Mouse (Mus musculus) heart, adult 8-10 months (tissue): ENCODE measurements around the gene Msl1. TPM values are rescaled to one million over a fixed set of nuclear protein-coding genes. Genes with fewer than 3 reads are reported as not detected.

ENCODE experiments used
- DNase-seq: peaks from one replicate; pipeline ENCODE4 v3.0.0; 2022; ENCODE audit warnings: low spot score
- total RNA-seq, 4 experiments: library from RNA; stranded (reverse); gene quantifications; 2 replicates each; pipeline ENCODE4 v1.2.4; 2022

Gene Msl1
- total RNA-seq, 4 experiments from 2014 or later = 72.1 to 84.3 (median 78.7) TPM

GRCm38 (mm10) chr11:98839402-98839801, 44.1 kb downstream of the Msl1 start:
- no peak for DNase-seq

DNA sequence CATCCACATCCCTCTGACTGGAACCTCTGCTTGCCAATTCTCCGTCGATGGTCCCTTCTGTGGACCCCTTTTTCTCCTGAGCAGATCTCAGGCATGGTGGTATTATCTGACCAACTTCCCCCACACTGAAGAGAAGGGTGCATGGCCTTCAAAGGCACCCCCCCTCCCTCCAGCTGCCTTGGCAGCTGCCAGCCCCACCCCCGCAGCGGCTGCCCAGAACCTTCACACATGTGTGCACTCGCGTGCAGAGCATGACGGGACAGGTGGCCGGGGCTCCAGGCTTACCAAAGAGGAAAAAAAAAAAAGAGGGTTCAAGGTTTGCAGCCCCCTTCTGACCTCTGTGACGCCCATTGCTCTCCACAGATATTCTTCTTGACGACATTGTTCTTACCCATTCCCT, 44.6 kb downstream of the Msl1 start:
- DNase-seq = no peak

DNA sequence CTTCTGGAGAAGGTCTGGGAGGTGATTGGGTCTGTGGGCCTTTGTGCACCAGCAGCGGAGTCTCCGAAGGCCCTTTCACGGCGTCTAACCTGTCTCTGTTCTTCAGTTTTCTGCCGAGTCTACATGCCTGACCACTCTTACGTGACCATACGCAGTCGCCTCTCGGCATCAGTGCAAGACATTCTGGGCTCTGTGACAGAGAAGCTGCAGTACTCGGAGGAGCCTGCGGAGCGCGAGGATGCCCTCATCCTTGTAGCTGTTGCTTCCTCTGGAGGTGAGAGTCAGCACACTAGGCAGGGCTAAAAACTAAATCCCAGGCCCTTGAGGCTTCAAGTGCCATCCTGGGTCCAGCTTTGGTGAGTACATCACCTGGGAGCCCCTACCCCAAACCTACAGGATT, 50.7 kb downstream of the Msl1 start:
- no peak for DNase-seq

DNA sequence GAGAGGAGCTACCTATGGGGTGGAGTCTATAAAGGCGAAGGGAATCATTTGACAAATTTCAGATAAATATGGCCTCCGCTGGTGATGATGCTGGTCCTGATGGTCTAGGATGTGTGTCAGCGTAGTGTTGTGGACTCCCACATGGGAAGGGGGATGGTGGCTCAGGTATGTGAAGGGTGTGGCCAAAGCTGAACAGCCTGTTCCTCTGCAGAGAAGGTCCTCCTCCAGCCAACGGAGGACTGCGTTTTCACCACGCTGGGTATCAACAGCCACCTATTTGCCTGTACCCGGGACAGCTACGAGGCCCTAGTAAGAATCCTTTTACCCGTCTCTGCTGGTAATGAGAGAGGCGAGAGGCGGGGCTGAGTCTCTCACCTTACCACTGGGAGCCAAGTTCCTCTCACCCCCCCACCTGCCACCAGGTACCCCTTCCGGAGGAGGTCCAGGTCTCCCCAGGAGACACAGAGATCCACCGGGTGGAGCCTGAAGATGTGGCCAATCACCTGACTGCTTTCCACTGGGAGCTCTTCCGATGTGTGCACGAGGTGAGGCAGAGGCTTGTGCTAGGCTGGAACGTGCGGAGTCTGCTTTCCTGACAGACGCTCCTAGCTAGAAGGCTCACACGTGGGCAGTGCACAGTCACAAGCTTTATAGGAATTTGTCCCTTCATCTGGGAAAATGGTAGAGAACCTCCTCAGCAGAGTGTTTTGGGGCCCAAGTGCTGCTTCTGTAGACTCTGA, 51.7 kb downstream of the Msl1 start:
- DNase-seq = no peak

DNA sequence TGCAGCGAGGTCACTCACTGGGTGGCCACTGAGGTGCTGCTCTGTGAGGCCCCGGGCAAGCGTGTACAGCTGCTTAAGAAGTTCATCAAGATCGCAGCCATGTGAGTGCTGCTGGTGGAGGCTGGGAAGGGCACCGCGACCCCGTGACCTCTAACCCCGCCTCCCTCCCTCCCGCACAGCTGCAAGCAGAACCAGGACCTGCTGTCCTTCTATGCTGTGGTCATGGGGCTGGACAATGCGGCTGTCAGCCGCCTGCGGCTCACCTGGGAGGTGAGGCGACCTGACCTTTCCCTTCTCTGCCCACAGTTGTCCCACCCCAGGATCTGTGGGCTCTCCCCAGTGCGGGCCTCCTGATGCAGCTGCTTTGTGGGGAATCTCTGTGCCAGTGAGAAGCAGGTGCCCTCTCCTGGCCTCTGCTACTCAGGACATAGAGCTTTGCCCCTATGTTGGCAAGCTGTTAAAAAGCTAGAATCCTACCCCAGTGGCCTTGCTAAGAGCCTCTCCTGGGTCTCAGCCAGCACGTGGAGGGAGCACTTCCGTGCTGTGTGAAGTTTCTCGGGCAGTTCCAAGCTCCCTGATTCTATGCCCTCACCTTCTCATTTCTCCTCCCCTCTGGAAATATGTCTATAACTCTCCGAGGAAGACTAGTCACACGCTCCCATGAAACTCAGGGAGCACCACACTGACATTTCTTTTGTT, 54.0 kb downstream of the Msl1 start:
- DNase-seq = no peak

- DNase-seq = no peak
Observed at GRCm38 (mm10) chr11:98850100-98851093, 55.1 kb downstream of the Msl1 start.

- DNase-seq = no peak
Observed at GRCm38 (mm10) chr11:98854116-98854515, 58.8 kb downstream of the Msl1 start.

DNA sequence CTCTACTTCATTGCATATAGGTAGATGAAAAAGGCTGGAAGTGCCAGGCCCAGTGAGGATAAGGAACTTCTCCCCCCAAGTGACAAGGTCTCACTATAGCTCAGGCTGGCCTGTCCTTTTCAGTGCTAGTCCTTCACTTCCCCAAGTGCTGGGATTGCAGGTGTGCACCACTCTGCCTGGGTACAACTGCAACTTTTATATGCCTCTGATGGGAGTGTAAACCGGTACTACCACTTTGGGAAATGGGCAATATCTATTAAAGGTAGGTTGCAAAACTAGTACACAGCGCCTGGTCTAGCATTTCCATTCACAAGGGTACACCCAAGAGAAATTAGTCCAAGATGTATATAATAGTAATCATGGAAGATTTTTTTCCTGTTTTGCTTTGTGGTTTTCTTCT, 59.3 kb downstream of the Msl1 start:
- DNase-seq = no peak

Other genes with a start within 250 kb of the Msl1 start
- 1 to 10 TPM in 2 of 4 experiments, under 1 TPM in 2; 0.47 to 1.3 (median 0.86) TPM for gene Ikzf3, start 249.5 kb upstream of the Msl1 start, total RNA-seq
- not detected for gene Zpbp2, start 244.4 kb upstream of the Msl1 start, total RNA-seq
- gene Ormdl3, start 208.1 kb upstream of the Msl1 start, total RNA-seq = 10 to 100 TPM; 39.7 to 46.4 (median 43.1) TPM
- not detected for gene Lrrc3c, start 197.2 kb upstream of the Msl1 start, total RNA-seq
- 10 to 100 TPM in 1 of 4 experiments, 1 to 10 TPM in 3; 4.8 to 12.3 (median 7.9) TPM for gene Gm12355, start 169.9 kb upstream of the Msl1 start, total RNA-seq
- gene Gsdma3, start 169.2 kb upstream of the Msl1 start, total RNA-seq = 1 to 10 TPM; 1.6 to 3.4 (median 2.8) TPM
- gene Gsdma2, start 148.8 kb upstream of the Msl1 start, total RNA-seq = under 1 TPM in 1 of 4 experiments, not detected in 3; 0.25 TPM
- gene Gsdma, start 131.2 kb upstream of the Msl1 start, total RNA-seq = under 1 TPM in 2 of 4 experiments, not detected in 2; 0.14 to 0.16 TPM
- gene Psmd3, start 113.0 kb upstream of the Msl1 start, total RNA-seq = 100 to 1,000 TPM in 1 of 4 experiments, 10 to 100 TPM in 3; 95.0 to 106 (median 99.1) TPM
- gene Csf3, start 94.3 kb upstream of the Msl1 start, total RNA-seq = not detected
- 10 to 100 TPM; 44.4 to 49.9 (median 46.8) TPM for gene Med24, start 66.1 kb upstream of the Msl1 start, total RNA-seq
- 10 to 100 TPM; 92.5 to 98.4 (median 95.1) TPM for gene Thra, start 54.9 kb upstream of the Msl1 start, total RNA-seq
- 100 to 1,000 TPM in 2 of 4 experiments, 10 to 100 TPM in 2; 81.4 to 121 (median 101) TPM for gene Nr1d1, start 20.2 kb upstream of the Msl1 start, total RNA-seq
- gene Casc3, start 9.4 kb downstream of the Msl1 start, total RNA-seq = 10 to 100 TPM; 16.0 to 20.9 (median 17.8) TPM
- gene Rapgefl1, start 41.3 kb downstream of the Msl1 start, total RNA-seq = 1 to 10 TPM in 1 of 4 experiments, under 1 TPM in 3; 0.38 to 1.1 (median 0.76) TPM
- gene Wipf2, start 68.1 kb downstream of the Msl1 start, total RNA-seq = 10 to 100 TPM in 3 of 4 experiments, 1 to 10 TPM in 1; 9.4 to 12.6 (median 11.5) TPM
- gene Cdc6, start 112.3 kb downstream of the Msl1 start, total RNA-seq = under 1 TPM; 0.16 to 0.49 (median 0.25) TPM
- 10 to 100 TPM; 10.8 to 13.5 (median 11.9) TPM for gene Rara, start 132.3 kb downstream of the Msl1 start, total RNA-seq
- gene Gjd3, start 187.5 kb downstream of the Msl1 start, total RNA-seq = under 1 TPM in 1 of 4 experiments, not detected in 3; 0.44 TPM
- 1 to 10 TPM in 2 of 4 experiments, under 1 TPM in 2; 0.41 to 3.2 (median 0.94) TPM for gene Top2a, start 228.7 kb downstream of the Msl1 start, total RNA-seq
- gene Igfbp4, start 245.7 kb downstream of the Msl1 start, total RNA-seq = 10 to 100 TPM; 79.9 to 86.6 (median 84.1) TPM